Mouse (Mus musculus): ENCODE results near the gene H2-T22.
A peak's percentile ranks its signal among the peaks of the same experiment; 100 is the strongest.
"Not testable (repeated sequence)": the region's sequence is repeated elsewhere in the genome, so short reads cannot be mapped to it uniquely, and the experiment has no call there.

The H2-T22 gene

DNA sequence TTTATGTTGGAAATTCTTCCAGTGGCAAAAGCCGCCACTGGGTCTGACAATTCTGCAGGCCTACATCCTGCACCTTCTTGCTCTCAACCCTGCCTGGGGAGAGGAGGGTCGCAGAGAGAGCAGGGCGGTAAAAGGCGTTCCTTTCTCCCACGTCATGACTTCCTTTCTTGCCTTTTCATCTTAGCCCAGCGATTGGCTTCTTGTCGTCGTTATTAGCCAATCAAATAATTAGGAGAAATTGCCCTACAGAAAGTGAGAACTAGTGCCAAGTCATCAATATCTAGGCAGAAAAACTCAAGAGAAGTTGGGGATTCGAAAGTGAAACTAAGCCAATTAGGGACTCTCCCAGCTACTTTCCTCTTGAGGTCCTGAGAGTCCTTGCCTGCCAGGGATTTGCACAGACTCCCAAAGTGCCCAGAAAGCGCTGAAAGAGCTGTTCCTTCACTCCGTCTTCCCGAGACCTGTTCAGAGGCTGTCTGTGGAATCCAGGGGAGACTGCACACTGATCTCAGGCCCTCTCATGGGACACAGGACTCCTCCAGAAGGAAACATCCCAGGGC, at the start of gene H2-T22, which contains the start of gene Gm6034:
TSS of gene H2-T22 (minus strand) at position 138 of the 560 bp plus-strand sequence.
TSS of gene Gm6034 (plus strand) at position 352 of the 560 bp plus-strand sequence.
- DNase-seq (ENCODE audit: low spot score in 2 of 2): peak in 1 of 2 experiments; percentile 71

DNA sequence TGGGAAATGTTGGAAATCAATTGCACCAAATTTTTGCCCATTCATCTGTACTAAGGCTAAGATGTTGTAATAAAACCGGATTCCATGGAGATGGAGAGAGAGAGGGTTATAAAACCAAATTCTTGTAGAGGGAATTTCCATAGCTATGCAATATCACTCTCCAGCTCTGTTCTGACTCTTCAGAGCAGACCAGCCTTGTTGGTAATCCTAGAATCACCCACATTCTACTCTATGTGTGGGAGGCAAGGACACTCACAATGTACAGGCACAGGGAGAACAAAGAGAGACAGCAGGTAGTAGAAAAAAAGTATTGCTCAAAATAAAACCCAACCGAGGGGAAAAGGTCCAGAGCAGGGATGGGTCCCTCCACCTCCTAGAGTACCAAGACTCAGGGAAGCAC, 49.4 kb upstream of the H2-T22 start:
- DNase-seq (ENCODE audit: low spot score in 2 of 2): not testable (repeated sequence)

DNA sequence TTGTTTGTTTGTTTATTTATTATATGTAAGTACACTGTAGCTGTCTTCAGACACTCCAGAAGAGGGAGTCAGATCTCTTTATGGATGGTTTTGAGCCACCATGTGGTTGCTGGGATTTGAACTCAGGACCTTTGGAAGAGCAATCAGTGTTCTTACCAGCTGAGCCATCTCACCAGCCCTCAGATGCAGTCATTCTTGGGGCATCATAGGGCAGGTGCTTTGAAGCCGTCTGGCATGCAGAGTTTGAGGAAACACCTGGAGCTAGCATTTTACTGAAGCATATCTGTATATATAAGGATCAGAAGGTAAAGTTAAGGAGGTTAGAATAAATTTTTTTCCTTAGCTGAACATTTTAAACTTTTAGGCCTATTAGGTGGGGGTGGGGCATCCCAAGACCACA, 43.4 kb upstream of the H2-T22 start:
- not testable (repeated sequence) for DNase-seq (ENCODE audit: low spot score in 2 of 2)

DNA sequence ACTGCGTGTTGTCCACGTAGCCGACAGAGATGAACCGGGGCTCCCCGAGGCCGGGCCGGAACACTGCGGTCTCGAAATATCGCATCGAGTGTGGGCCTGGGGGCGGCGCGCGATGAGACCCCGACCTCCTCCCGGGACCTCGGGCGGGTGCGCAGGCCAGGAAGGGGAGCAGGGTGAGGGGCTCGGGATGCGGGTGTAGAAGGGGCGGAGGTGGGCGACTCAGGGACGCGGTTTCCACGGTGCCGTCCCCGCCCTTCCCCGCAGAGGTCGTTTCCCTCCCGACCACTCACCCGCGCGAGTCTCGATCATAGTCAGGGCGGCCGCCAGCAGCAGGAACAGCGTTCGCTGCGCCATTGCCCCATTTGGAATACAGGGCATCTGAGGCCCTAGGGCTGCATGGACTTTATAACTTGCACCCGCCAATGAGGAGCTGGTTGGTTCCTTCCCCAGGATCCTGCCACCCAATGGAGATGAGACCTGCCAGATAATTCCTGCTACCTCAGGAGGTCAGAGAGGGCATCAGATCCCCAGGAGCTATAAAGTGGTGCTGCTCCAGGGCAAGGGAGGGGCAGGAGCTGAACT, 41.4 kb upstream of the H2-T22 start:
- DNase-seq (ENCODE audit: low spot score in 2 of 2): no peak

DNA sequence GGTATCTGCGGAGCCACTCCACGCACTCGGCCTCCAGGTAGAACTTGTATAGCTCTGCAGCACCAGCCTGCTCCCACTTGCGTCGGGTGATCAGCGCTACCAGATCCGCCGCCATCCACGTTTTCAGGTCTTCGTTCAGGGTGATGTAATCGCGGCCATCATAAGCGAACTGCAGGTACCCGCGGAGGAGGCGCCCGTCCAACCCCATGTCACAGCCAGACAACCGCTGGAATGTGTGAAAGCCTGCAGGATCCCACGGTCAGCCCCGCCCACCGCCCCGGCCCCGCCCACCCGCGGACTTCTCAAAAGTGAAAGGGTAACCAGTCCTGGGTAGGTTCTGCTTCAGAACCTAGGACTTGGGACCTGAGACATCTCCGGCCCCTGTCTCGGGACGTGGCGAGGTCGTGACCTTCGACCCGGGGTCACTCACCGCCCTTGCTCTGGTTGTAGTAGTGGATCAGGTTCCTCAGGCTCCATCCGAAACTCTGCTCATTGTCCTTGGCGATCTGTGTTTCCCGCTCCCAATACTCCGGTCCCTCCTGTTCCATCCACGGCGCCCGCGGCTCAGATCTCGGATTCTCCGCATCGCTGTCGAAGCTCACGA, 40.8 kb upstream of the H2-T22 start:
- no peak for DNase-seq (ENCODE audit: low spot score in 2 of 2)

DNA sequence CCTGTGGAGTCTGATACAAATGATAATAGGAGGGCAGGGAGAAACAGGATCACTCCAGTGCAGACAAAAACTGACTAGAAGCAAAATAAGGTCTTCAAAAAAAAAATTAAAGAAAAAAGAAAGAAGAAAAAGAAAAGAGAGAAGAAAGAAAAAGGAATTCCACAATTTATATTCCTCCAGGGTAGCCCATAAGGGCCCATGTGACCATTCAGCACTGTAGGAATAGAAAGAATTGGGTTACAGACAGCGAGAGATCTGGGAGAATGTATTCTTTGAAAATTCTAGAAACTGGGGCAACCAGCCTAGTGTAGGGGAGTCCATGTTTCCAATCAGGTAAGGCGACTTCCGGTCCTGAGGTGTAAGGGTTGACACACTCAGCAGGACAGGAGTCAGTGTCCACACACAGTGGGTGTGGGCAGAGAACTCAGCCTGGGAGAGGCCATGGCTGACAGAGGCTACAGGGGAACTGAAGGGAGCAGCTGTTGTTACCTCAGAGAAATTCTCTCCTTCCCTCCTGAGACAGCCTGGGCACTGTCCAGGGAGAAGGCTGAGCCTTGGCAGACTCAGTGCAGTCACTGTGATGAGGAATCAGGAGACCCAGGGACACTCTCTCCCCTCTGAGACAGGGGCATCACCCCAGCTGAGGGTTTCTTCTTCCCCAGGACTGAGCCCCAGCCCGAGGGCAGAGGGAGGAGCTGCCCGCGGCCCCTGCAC, 40.1 kb upstream of the H2-T22 start:
- not testable (repeated sequence) for DNase-seq (ENCODE audit: low spot score in 2 of 2)

DNA sequence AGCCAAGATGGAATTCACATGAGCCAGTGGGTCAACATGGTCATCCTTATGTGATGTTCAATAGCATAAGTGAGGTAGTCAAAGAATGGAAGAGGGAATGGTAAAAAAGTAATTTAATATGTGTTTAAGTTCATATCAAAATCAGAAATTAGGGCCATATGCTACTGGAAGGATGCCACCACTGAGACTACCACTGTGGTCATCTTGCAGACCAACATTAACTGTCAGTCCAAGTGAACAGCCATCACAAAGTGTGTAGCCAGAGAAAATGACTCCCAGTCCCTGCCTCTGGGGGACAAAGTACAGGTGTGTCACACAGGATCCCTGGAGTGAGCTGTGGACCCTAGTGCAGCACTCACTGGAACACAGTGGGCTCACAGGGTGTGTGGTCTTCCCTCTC, 39.4 kb upstream of the H2-T22 start:
- not testable (repeated sequence) for DNase-seq (ENCODE audit: low spot score in 2 of 2)

DNA sequence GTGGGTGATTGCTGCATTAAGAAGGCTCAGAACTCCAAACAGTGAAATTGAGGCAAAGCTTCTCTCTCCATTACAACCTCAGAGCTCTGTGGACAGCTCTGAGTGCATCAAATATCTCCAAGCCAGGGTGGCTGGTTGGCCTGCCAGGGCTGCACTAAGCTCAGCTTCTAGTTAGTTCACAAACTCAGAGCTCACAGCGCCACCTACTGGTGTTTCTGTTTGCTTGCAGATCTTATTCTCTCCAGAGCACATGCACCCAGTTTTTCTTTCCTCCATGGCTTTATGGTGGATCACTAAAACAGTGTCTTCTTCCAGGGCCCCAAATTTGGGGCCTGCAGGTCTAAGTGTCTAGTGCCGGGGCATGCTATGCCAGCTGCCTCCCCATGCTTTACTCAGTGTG, 18.3 kb upstream of the H2-T22 start:
- DNase-seq (ENCODE audit: low spot score in 2 of 2): peak; percentile 59 to 75

DNA sequence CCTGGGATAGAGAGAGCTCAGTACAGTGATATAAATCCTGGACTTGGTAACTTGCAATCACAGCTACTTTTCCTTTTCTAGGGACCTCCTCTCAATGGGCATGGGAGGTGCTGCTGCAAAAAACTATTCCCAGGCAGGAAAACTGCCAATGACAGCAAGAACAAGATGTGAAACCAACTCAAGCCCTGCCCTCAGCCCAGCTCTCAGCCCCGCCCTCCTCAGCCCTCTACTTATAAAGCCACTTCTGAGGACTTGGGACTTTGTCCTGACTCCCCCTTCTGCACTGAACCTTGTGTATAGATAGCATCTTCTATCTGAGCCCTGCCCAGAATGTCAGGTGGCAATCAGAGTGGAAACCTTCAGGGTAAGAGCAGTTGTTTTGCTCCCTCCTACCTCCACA, 15.8 kb upstream of the H2-T22 start, which contains the start of gene Gm11127:
TSS of gene Gm11127 (minus strand) at position 10 of the 400 bp plus-strand sequence.
- DNase-seq (ENCODE audit: low spot score in 2 of 2): not testable (repeated sequence)

DNA sequence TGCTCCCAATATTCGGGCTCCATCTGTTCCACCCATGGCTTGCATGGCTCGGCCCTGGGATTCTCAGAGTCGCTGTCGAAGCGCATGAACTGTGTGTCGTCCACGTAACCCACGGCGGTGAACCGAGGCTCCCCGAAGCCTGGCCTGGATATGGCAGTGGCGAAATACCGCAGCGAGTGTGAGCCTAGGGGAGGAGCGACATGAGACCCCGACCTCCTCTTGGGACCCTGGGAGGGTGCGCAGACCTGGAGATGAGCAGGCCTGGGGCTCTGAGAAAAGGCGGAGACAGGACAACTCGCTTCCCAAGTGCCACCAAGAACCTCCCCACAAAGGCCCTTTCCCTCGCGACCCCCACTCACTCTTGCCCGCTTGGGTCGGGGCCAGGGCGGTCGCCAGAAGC, 15.4 kb upstream of the H2-T22 start:
- DNase-seq (ENCODE audit: low spot score in 2 of 2): not testable (repeated sequence)

DNA sequence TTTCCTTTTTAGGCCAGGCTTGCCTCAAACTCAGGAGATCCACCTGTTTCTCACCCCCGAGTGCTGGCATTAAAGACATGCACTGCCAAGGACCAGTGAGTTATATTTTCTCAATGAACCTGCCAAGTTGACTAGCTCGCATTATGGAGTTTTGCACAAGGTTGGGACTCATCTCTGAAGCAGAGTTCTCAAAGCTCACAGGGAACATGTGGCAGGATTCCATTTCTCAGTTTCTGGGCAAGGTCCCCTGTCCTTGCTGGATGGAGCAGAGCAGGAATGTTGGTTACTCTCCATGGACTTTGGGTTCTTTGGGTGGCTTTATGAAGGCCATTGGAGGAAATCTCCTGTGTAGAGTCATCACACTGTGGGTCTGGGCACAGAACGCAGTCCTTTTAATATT, 739 bp upstream of the H2-T22 start:
- no peak for DNase-seq (ENCODE audit: low spot score in 2 of 2)

DNA sequence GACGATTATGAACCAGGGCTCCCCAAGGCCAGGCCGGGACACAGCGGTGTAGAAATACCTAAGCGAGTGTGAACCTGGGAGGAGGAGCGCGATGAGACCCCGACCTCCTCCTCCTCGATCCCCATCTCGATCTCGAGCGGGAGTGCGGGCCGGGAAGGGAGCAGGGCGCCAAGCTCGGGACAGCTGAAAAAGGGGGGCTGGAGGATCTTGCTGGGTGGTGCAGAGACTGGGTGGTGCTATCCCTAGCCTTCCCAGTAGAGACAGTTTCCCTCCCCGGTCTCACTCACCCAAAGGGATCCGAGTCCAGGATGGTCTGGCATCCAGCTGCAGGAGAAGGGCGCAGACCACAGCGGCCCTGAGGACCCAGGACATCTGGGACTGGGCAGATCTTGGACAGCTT, 492 bp downstream of the H2-T22 start:
- not testable (repeated sequence) for DNase-seq (ENCODE audit: low spot score in 2 of 2)

DNA sequence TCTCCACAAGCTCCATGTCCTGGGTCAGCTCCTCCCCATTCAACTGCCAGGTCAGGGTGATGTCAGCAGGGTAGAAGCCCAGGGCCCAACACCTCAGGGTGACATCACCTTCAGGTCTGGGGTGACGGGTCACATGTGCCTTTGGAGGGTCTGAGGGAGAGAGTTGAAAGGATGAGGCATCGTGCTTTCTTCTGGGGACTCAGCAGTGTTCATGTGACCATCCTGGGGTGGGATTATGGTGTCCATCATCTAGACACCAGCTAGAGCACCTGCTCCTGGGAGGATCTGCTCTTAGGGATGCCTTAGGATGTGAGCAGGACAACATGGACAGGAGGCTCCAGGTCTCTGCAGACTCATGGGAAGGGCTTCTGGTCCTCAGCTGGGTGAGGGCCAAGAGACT, 1.9 kb downstream of the H2-T22 start:
- DNase-seq (ENCODE audit: low spot score in 2 of 2): not testable (repeated sequence)

DNA sequence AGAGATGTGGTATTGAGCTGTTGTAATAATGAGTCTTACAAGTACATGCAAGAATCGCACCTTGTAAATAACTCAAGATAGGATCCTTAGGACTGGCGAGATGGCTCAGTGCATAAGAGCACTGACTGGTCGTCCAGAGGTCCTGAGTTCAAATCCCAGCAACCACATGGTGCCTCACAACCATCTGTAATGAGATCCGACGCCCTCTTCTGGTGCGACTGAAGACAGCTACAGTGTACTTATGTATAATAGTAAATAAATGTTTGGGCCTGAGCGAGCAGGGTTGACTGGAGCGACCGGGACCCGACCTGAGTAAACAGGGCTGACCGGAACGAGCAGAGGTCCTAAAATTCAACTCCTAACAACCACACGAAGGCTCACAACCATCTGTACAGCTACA, 6.4 kb downstream of the H2-T22 start:
- not testable (repeated sequence) for DNase-seq (ENCODE audit: low spot score in 2 of 2)

DNA sequence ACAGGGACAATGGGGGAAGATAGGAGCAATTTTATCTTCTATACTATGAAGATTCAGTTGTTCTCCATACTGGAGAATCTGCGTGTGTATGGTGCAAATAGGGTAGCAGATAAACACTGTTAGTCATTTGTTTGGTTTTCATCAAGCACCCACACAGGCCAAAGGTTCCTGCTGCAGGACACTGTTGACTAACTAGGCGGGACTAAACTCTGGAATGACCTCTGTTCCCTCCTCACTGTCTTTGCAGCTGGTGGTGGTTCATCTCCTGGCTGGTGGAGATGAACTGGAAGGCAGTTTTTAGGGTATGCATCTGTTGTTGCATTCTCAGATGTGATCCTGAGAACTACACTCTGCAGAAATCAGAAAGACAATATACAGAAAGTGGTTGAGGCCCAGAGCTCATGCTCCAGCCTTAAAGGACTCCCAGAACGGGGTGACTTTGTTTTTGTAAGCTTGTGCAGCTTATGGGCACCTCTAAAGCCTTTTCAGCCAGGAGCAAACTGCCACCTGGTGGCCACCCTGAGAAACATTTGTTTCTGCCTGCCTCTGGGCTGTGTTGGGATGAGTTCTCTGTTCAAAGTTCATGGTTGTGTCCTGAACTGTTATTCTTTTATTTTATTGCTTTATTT, 7.4 kb downstream of the H2-T22 start:
- not testable (repeated sequence) for DNase-seq (ENCODE audit: low spot score in 2 of 2)

DNA sequence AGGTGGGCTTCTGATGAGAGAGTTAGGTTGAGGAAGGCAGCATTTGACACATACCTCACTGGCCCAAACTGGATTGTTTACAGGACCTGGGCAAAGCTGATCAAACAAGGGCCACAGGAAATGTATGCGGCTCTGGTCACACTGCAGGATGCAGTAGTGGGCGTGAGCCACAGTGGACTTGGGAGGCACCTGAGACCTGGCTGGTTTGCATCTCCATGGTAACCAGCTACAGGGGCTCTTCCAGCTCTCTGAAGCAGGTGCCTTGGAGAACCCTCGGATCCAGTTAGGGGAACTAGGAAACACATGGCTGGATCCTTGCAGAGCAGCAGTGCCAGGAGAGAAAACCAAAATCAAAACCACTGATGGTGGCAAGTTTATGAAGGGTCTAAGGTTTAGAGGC, 8.0 kb downstream of the H2-T22 start:
- not testable (repeated sequence) for DNase-seq (ENCODE audit: low spot score in 2 of 2)

DNA sequence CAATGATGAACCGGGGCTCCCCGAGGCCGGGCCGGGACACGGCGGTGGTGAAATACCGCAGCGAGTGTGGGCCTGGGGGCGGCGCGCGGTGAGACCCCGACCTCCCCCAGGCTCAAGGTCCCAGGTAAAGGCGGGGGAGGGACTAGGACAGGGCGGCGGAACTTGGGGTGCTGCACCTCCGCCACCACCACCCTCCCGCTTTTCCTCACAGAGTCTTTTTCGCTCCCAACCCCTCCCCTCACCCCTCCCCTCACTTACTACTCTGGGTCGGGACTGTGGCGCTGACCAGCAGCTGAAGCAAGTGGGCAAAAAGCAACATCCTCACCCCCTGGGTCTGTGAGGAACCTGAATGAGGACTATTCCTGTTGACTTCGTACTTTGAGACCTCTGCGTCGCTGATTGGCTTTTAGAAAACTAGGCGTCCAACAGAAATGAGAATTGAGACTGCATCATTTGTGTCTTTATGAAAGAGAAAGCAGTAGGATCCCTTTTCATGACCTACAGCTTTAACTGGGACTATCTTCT, 10.1 kb downstream of the H2-T22 start, which contains the start of gene H2-T23:
TSS of gene H2-T23 (minus strand) at position 505 of the 525 bp plus-strand sequence.
- not testable (repeated sequence) for DNase-seq (ENCODE audit: low spot score in 2 of 2)

DNA sequence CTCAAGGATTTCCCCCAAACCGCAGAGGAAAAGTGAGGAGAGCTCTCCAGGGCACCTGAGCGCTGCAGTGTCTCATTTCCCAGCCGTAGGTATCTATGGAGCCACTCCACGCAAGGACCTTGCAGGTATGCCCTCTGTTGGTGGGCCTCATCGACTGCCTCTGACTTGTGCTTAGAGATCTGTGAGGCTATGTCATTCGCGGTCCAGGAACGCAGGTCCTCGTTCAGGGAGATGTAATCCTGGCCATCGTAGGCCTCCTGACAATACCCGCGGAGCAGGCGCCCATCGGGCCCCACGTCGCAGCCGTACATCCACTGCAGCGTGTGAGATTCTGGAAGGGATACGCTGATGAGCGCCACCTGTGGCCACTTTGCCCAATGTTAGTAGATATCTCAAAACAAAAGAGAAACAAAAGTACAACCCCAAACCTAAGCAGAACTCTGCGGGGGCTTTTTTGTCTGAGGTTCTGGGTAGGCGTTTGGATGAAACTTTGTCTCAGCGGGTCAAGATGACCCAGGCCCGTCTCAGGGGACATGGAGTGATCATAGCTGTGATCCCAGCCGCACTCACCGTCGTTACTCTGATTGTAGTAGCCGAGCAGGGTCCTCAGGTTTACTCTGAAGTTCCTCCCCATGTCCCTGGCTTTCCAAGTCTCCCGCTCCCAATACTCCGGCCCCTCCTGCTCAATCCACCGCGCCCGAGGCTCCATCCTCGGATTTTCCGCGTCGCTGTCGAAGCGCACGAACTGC, 10.8 kb downstream of the H2-T22 start:
- DNase-seq (ENCODE audit: low spot score in 2 of 2): not testable (repeated sequence)

DNA sequence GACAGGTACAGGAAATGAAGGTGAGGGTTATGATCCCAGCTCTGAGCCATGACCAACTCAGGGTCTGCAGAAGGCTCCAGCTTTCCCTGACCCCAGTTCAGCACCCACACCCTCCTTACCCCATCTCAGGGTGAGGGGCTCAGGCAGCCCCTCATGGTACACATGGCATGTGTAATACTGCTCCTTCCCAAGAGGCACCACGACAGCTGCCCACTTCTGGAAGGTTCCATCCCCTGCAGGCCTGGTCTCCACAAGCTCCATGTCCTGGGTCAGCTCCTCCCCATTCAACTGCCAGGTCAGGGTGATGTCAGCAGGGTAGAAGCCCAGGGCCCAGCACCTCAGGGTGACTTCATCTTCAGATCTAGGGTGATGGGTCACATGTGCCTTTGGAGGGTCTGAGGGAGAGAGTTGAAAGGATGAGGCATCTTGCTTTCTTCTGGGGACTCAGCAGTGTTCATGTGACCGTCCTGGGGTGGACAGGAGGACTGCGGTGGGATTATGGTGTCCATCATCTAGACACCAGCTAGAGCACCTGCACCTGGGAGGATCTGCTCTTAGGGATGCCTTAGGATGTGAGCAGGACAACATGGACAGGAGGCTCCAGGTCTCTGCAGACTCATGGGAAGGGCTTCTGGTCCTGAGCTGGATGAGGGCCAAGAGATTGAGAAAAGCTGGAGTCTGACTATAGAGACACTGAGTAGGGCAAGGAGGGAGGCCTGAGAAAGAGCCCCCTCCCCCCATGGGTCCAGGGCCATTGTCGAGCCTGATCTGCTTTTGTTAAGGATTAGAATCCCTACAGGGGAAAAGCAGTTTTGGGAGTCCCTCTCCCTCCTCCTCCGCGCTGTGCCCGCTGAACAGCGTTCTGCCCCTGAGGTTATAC, 11.6 kb downstream of the H2-T22 start:
- DNase-seq (ENCODE audit: low spot score in 2 of 2): not testable (repeated sequence)
